Mouse (Mus musculus) limb, embryonic 14.5 days (tissue): ENCODE measurements around the gene Dennd1b. TPM values are rescaled to one million over a fixed set of nuclear protein-coding genes. Genes with fewer than 3 reads are reported as not detected.

ENCODE experiments used
- ATAC-seq: fragments of 200-750 bp; cut with Nextera tagmentation; 2 replicates; pipeline ENCODE4 v1.8.0; 2017; ENCODE audit warnings: low read depth, moderate number of reproducible peaks, moderate TSS enrichment; ENCODE audit not compliant: low FRiP score
- DNase-seq: peaks from one replicate; pipeline ENCODE4 v3.0.0-alpha.2; 2015; ENCODE audit warnings: low spot score
- H3K27ac ChIP-seq: fragments of 300-500 bp; sonication (generic); replicated peaks from 2 replicates; pipeline ENCODE4 v1.5.1; 2014; ENCODE audit warnings: low read depth, mild to moderate bottlenecking, low read length, moderate library complexity, mixed read lengths
- H3K27me3 ChIP-seq: fragments of 300-500 bp; sonication (generic); 2 replicates; pipeline ENCODE4 v1.6.1; 2014; ENCODE audit warnings: low read length, mixed read lengths; ENCODE audit not compliant: control insufficient read depth, insufficient read depth
- H3K36me3 ChIP-seq: fragments of 300-500 bp; sonication (generic); 2 replicates; pipeline ENCODE4 v1.6.1; 2014; ENCODE audit warnings: mild to moderate bottlenecking, low read length, moderate library complexity, mixed read lengths; ENCODE audit not compliant: control insufficient read depth, insufficient read depth
- H3K4me1 ChIP-seq: fragments of 300-500 bp; sonication (generic); 2 replicates; pipeline ENCODE4 v1.6.1; 2014; ENCODE audit warnings: antibody characterized with exemption, low read length, mixed read lengths; ENCODE audit not compliant: control insufficient read depth, insufficient read depth
- H3K4me2 ChIP-seq: fragments of 300-500 bp; sonication (generic); replicated peaks from 2 replicates; pipeline ENCODE4 v1.6.1; 2014; ENCODE audit warnings: low read depth, mild to moderate bottlenecking, low read length, moderate library complexity; ENCODE audit not compliant: severe bottlenecking
- H3K4me3 ChIP-seq: fragments of 300-500 bp; sonication (generic); replicated peaks from 2 replicates; pipeline ENCODE4 v1.5.1; 2014; ENCODE audit warnings: low read length
- H3K9ac ChIP-seq: fragments of 300-500 bp; sonication (generic); 2 replicates; pipeline ENCODE4 v1.6.1; 2014; ENCODE audit warnings: mild to moderate bottlenecking, low read depth, low read length, moderate library complexity; ENCODE audit not compliant: severe bottlenecking
- H3K9me3 ChIP-seq: fragments of 300-500 bp; sonication (generic); 2 replicates; pipeline ENCODE4 v1.6.1; 2016; ENCODE audit warnings: low read length; ENCODE audit not compliant: control insufficient read depth
- POLR2A ChIP-seq: fragments of 200-500 bp; IDR thresholded peaks from 2 replicates; pipeline ENCODE4 v1.8.0; 2012; ENCODE audit warnings: inconsistent platforms, mild to moderate bottlenecking, moderate library complexity, borderline replicate concordance; ENCODE audit not compliant: insufficient read depth, insufficient read length; ENCODE audit errors: extremely low read depth
- WGBS: fragments of 180-500 bp; shearing (Covaris S2); extraction: QIAGEN DNeasy Blood & Tissue Kit; methylation state at CpG from one replicate; pipeline ENCODE4 v1.1.7; 2014; 5-methylcytosine and 5-hydroxymethylcytosine counted together
- polyA plus RNA-seq, 2 experiments: library from polyadenylated mRNA; depleted of rRNA in 1 of 2; stranded (reverse) in 1 of 2; unstranded in 1 of 2; fragments of >200 nt; fragmentation: Nextera tagmentation in 1 of 2; extraction: Ambion mirVana in 1 of 2; gene quantifications; 2 replicates each; pipeline versions ENCODE4 v1.2.1 to v1.2.3; 2012 to 2014

Dennd1b gene
- polyA plus RNA-seq, 2 experiments = 3.0 to 7.2 TPM

DNA sequence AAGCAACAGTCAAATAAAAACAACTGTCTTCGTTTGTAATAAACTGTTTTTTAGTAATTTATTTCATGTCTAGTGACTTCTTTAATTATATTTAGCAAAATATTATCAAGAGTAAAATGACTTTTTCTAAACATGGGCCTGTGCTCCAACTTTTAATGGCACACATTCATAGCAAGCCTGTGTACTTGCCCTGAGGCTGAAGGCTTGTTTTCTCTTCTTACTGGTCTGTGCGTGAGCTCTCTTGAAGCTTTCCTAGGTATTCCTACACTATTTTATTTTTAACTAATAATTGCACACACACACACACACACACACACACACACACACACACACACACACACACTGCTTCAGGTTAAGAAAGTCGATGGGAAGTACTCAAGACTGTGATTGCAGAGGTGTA lies 75.4 kb downstream of the Dennd1b start:
- no peak overlapping the region for H3K4me2 ChIP-seq
- no peak for DNase-seq
- no peaks in the 10 kb centered on the region for H3K27me3 ChIP-seq
- no peak for ATAC-seq
- no peak overlapping the region for H3K9ac ChIP-seq
- H3K4me1 ChIP-seq = peaks cover 5% of the 10 kb centered on the region; the same call in 1 of the 2 replicates
- H3K9me3 ChIP-seq = no peaks in the 10 kb centered on the region
- WGBS = 39% methylated on average over 3 of the region's 3 CpGs
- no peak for TF ChIP-seq POLR2A
- H3K27ac ChIP-seq = no peak overlapping the region
- no peak overlapping the region for H3K4me3 ChIP-seq
- H3K36me3 ChIP-seq = no peaks in the 10 kb centered on the region

DNA sequence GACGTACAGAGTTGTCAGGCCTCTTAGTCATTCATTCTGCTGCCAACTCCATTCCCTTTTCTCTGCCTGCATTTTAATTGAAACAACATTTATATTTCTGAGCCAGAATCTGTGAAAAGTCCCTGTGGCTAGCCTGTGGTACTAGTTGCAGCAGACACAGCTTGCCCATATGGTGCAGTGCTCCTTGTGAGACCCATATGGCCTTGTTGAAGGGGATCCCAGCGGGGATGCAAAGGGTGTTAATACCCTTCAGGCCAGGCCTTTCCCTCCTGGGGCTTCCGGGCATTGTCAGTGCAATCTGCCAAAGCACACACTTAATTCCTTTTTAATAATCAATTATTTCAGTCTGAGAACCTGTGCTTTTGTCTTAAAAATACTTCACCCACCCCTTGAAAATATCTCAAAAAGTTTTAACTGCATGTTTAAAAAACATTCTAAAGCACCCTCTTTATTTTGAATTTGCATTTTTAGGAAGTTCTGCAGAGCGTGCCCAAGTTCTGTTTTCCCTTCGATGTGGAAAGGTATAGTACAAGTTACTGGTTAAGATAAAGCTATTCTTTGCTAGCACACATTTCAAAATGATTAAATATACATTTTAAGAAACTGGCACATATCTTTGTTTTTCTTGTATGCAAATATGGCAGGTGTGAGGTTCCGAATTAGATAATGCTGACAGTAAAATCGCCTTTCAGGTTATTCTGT lies 76.4 kb downstream of the Dennd1b start:
- TF ChIP-seq POLR2A = no peak
- H3K4me3 ChIP-seq = no peak overlapping the region
- 56% methylated on average over 7 of the region's 7 CpGs for whole genome bisulfite sequencing
- no peaks in the 10 kb centered on the region for H3K27me3 ChIP-seq
- H3K36me3 ChIP-seq = no peaks in the 10 kb centered on the region
- no peak overlapping the region for H3K4me2 ChIP-seq
- no peak overlapping the region for H3K9ac ChIP-seq
- H3K27ac ChIP-seq = no peak overlapping the region
- H3K4me1 ChIP-seq = peaks cover 5% of the 10 kb centered on the region; the same call in 1 of the 2 replicates
- ATAC-seq = no peak
- DNase-seq = no peak
- H3K9me3 ChIP-seq = no peaks in the 10 kb centered on the region

DNA sequence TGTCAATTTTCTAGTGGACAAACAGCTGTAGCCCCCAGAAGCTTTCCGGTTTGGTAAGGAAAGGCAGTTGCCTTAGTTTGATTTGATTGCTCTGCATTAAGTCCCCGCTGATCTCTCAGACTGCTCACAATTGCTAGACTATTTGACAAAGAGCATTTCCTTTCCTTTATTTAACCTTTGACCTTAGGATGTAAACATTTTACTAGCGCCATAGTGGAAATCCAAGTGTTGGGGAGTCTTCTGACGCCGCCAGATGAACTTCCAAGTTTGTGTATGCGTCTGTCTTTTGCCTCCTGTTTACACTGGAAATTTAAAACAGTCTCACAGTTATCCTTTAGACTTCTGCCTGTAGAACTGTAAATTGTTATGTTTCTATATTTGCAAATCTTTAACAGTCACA lies 85.8 kb downstream of the Dennd1b start:
- ATAC-seq (no peak), DNase-seq (no peak)
- Histone ChIP-seq H3K9ac (no peak overlapping the region), H3K27ac (no peak overlapping the region), H3K4me2 (no peak overlapping the region), H3K4me1 (0 out of 2 replicates have a peak, but pooled peaks cover 3% of the 10 kb centered on the region), H3K27me3 (no peaks in the 10 kb centered on the region), H3K4me3 (no peak overlapping the region), H3K36me3 (no peaks in the 10 kb centered on the region), H3K9me3 (no peaks in the 10 kb centered on the region)
- no peak for TF ChIP-seq POLR2A
- 27% methylated on average over 6 of the region's 6 CpGs for WGBS

DNA sequence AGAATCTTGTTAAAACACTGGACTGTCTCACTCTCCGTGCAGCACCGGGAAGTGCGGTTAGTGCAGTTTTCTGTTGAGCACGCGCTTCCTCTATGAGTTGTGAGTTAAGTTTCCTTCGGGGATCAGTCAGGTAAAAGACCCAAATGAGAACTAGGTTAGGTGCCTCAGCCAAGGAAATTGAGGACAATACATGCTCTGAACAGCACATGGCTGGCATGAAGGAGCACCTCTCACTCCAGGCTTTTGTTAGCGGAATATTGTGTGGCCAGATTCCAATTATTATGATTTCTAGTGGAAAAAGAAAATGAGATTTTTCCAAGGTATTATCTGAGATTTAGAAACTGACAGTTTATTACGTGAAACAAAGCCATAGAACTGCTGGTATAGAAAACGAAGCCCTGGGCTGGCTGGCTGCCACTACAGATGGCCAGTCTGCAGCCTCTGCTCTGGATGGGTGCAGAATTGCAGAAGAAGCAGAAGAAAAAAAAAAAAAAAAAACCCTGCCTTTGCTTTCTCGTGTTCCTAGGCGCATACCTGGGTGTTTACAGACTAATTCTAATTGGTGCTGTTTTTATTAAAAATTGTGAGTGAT lies 86.7 kb downstream of the Dennd1b start:
- 34% methylated on average over 11 of the region's 11 CpGs for WGBS
- no peaks in the 10 kb centered on the region for H3K36me3 ChIP-seq
- H3K27me3 ChIP-seq = no peaks in the 10 kb centered on the region
- 0 out of 2 replicates have a peak, but pooled peaks cover 3% of the 10 kb centered on the region for H3K4me1 ChIP-seq
- no peak overlapping the region for H3K4me3 ChIP-seq
- DNase-seq (peak; percentile 7), ATAC-seq (no peak)
- H3K9ac ChIP-seq = no peak overlapping the region
- no peaks in the 10 kb centered on the region for H3K9me3 ChIP-seq
- no peak overlapping the region for H3K4me2 ChIP-seq
- H3K27ac ChIP-seq = no peak overlapping the region
- TF ChIP-seq POLR2A = no peak

DNA sequence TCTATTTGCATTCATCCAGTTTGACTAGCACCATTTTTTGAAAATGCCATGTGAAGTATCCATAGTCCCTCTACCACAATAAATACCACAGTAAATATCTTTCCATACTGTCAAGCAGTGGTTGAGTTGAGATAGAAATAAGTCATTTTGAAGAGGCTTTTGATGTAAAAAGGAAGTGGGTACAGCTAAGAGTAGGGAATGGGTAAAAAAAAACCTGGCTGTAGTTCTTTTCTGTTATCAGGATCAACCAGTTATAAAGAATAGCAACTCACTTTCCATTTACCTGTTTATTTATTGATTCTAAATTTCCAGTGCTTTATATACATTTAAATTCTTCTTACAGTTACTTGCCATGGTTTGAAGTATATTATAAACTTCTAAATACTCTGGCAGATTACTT lies 89.8 kb downstream of the Dennd1b start:
- no peak for DNase-seq
- Histone ChIP-seq H3K4me2 (no peak overlapping the region), H3K9me3 (no peaks in the 10 kb centered on the region), H3K4me1 (0 out of 2 replicates have a peak, but pooled peaks cover 3% of the 10 kb centered on the region), H3K27ac (no peak overlapping the region), H3K27me3 (no peaks in the 10 kb centered on the region), H3K36me3 (no peaks in the 10 kb centered on the region), H3K9ac (no peak overlapping the region), H3K4me3 (no peak overlapping the region)
- no peak for TF ChIP-seq POLR2A
- no peak for ATAC-seq
